Mouse (Mus musculus) Patski (cell line): ENCODE data around the gene Bace1. TPM values are rescaled to one million over a fixed set of nuclear protein-coding genes. Genes with fewer than 3 reads are reported as not detected.

Experiments used
- ATAC-seq: fragments of 100-300 bp; one replicate; pipeline ENCODE4 v1.8.0; 2021
- CTCF ChIA-PET: fragments of 350-600 bp; sonication (Branson Sonifier 250); formaldehyde crosslinking; loops from one replicate; lab custom pipeline; 2022; ENCODE audit warnings: inconsistent platforms; lab: Charles Lee
- POLR2A ChIA-PET: fragments of 350-600 bp; sonication (Branson Sonifier 250); formaldehyde crosslinking; loops from one replicate; lab custom pipeline; 2022; ENCODE audit warnings: antibody characterized with exemption, inconsistent platforms; lab: Charles Lee
- DNase-seq: peaks from one replicate; pipeline ENCODE4 v3.0.0-alpha.2; 2011; ENCODE audit warnings: low read depth, low spot score
- H3K27me3 ChIP-seq: fragments of 371-371 bp; one replicate; pipeline ENCODE4 v1.5.1; 2021
- CTCF ChIP-seq: fragments of 100-300 bp; IDR thresholded peaks from one replicate; pipeline ENCODE4 v1.5.1; 2021
- in situ Hi-C: fragments of 300-500 bp; cut with MboI; formaldehyde crosslinking; loops from 3 replicates; pipeline ENCODE4 v1.11.1; 2018; ENCODE audit warnings: low pct_unique_long_range_greater_than_20kb, mixed read lengths
- polyA plus RNA-seq: library from polyadenylated mRNA; unstranded; gene quantifications from one replicate; pipeline ENCODE4 v1.2.3, GENCODE M21; 2021

Bace1 gene
- polyA plus RNA-seq, 1 experiment from 2014 or later = 23.2 TPM

- in situ Hi-C loops = no loop called here
- ATAC-seq = no peak
- POLR2A ChIA-PET = no interaction called here
- CTCF ChIA-PET = interaction anchor here (1.2 to 1.8 kb wide), 3 partner anchors 15 to 49 kb away, joined by 3 to 5 read pairs (median 4); partner anchors contain the start of genes Bace1 and Cep164
- TF ChIP-seq CTCF = peak; percentile 56
- peak; percentile 9 for DNase-seq
- H3K27me3 ChIP-seq = no peaks in the 10 kb centered on the region
These were observed 39.5 kb downstream of the Bace1 start for GRCm38 (mm10) chr9:45877928-45878327.

DNA sequence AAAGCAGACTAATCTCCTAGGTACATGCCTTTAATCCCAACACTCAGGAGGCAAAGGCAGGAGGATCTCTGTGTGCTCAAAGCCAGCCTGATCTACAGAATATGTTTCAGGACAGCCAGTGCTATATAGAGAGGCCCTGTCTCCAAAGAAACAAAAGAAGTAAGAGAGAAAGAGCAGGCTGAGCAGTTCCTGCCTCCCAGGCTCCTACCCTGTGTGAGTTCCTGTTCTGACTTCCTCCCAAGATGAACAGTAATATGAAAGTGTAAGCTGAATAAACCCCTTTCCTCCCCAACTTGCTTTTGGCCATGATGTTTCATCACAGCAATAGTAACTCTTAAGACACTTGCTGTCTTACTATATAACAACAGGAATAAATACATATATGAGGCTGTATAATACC is 55.3 kb downstream of the Bace1 start:
- ChIA-PET POLR2A (no interaction called here), CTCF (no interaction called here)
- DNase-seq = no peak
- in situ Hi-C loops = no loop called here
- H3K27me3 ChIP-seq = no peaks in the 10 kb centered on the region
- no peak for ATAC-seq
- TF ChIP-seq CTCF = no peak

DNA sequence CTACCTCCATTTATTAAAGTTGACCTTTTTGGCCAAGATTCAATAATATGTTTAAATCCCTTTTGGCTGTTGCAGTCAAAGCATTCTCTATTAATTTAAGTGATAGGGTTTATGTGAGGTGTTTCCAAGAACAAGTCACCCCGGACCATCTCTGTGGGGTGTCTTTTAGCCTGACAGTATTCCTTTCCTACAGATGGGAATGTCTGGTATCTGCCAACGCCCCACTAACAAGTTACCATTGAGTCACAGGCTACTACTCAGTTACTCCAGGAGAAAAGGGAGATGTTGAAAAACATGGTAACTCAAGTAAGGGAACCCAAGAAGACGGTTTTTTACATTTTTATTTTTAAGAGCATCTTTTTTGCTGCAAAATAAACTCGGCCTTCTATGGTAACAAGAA is 66.8 kb downstream of the Bace1 start:
- no peak for ATAC-seq

GRCm38 (mm10) chr9:45905811-45906237 is 67.4 kb downstream of the Bace1 start:
- peak; percentile 22 for ATAC-seq
- no peak for TF ChIP-seq CTCF
- no peaks in the 10 kb centered on the region for H3K27me3 ChIP-seq
- ChIA-PET CTCF (no interaction called here), POLR2A (interaction anchor here (0.6 to 1.2 kb wide), 3 partner anchors 8 to 27 kb away, joined by 3 read pairs; no protein-coding TSS in a partner anchor)
- no peak for DNase-seq
- in situ Hi-C loops = no loop called here

More for the DNA sequence above, 66.8 kb downstream of the Bace1 start:
- CTCF ChIA-PET = no interaction called here
- POLR2A ChIA-PET = no interaction called here
- TF ChIP-seq CTCF = no peak
- in situ Hi-C loops = no loop called here
- H3K27me3 ChIP-seq = no peaks in the 10 kb centered on the region
- no peak for DNase-seq

- ATAC-seq (peak; percentile 93), DNase-seq (peak; percentile 30)
- peak; percentile 99 for TF ChIP-seq CTCF
- ChIA-PET POLR2A (interaction anchor here (0.6 to 1.2 kb wide), 4 partner anchors 21 to 26 kb away, joined by 3 read pairs; no protein-coding TSS in a partner anchor), CTCF (no interaction called here)
- in situ Hi-C loops = no loop called here
- no peaks in the 10 kb centered on the region for H3K27me3 ChIP-seq
These were observed 68.1 kb downstream of the Bace1 start, which contains the start of the genes Pcsk7 and Rnf214 for GRCm38 (mm10) chr9:45906355-45907077. Gene Pcsk7 (plus strand): TSS chr9:45906497. Gene Rnf214 (minus strand): TSS chr9:45906911.

- no peak for DNase-seq
- ChIA-PET POLR2A (interaction anchor here (1.0 to 1.1 kb wide), 2 partner anchors 22 to 24 kb away, joined by 3 read pairs; no protein-coding TSS in a partner anchor), CTCF (no interaction called here)
- TF ChIP-seq CTCF = no peak
- ATAC-seq = peak; percentile 8
- in situ Hi-C loops = no loop called here
- no peaks in the 10 kb centered on the region for H3K27me3 ChIP-seq
These were observed 68.7 kb downstream of the Bace1 start for GRCm38 (mm10) chr9:45907078-45907428.

- DNase-seq (no peak), ATAC-seq (no peak)
- in situ Hi-C loops = no loop called here
- TF ChIP-seq CTCF = no peak
- ChIA-PET CTCF (interaction anchor here (1.3 to 2.9 kb wide), 2 partner anchors 20 to 26 kb away, joined by 4 to 13 read pairs; partner anchors contain the start of gene Tagln), POLR2A (no interaction called here)
- H3K27me3 ChIP-seq = no peaks in the 10 kb centered on the region
These were observed 72.6 kb downstream of the Bace1 start for GRCm38 (mm10) chr9:45910995-45911394.

DNA sequence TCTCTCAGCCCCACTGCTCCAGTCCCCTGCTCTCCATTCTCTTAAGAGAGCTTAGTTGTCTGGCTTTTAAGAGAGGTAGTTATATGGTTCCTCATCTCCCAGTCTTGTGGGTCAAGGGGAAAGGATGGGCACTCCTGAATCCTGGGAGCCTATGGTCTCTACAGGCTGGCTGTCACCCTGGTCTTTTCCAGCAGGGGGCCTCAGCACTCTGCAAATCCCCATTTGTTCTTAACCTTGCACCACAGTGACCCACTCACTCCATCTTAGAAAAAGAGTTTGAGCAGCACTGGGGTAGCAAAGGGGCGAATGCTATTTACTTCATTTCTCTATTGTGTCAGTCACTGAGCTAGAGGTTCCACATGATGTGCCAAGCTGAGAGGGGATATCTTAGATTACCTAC is 73.3 kb downstream of the Bace1 start:
- in situ Hi-C loops = no loop called here
- POLR2A ChIA-PET = no interaction called here
- CTCF ChIA-PET = interaction anchor here (0.7 to 2.9 kb wide), 7 partner anchors 11 to 25 kb away, joined by 3 to 13 read pairs (median 4); partner anchors contain the start of gene Tagln
- no peak for DNase-seq
- H3K27me3 ChIP-seq = no peaks in the 10 kb centered on the region
- ATAC-seq = no peak
- peak; percentile 85 for TF ChIP-seq CTCF

Other genes with a start within 250 kb of the Bace1 start
- 25.7 TPM for gene Cep164, start 9.9 kb upstream of the Bace1 start, polyA plus RNA-seq
- 25.4 TPM for gene Pcsk7, start 67.9 kb downstream of the Bace1 start, polyA plus RNA-seq
- 46.8 TPM for gene Rnf214, start 68.3 kb downstream of the Bace1 start, polyA plus RNA-seq
- gene Tagln, start 97.5 kb downstream of the Bace1 start, polyA plus RNA-seq = 930 TPM
- 132 TPM for gene Sidt2, start 116.7 kb downstream of the Bace1 start, polyA plus RNA-seq
- 138 TPM for gene Pafah1b2, start 174.1 kb downstream of the Bace1 start, polyA plus RNA-seq
- gene Sik3, start 174.2 kb downstream of the Bace1 start, polyA plus RNA-seq = 46.2 TPM